Mouse (Mus musculus) small intestine, adult 2 months (tissue): ENCODE measurements around the gene Fam207a. TPM values are rescaled to one million over a fixed set of nuclear protein-coding genes. Genes with fewer than 3 reads are reported as not detected.

Experiments
- H3K27ac ChIP-seq: fragments of 200-500 bp; 2 replicates; pipeline ENCODE4 v1.5.1; 2012; ENCODE audit warnings: low read depth, low read length, control low read depth, inconsistent platforms; ENCODE audit not compliant: insufficient read depth
- H3K27me3 ChIP-seq: fragments of 200-500 bp; 2 replicates; pipeline ENCODE4 v1.6.1; 2012; ENCODE audit warnings: mild to moderate bottlenecking, moderate library complexity, low read length, inconsistent platforms; ENCODE audit not compliant: control insufficient read depth, insufficient read depth
- H3K36me3 ChIP-seq: fragments of 200-500 bp; 2 replicates; pipeline ENCODE4 v1.6.1; 2012; ENCODE audit warnings: mild to moderate bottlenecking, low read length, control low read depth, inconsistent platforms; ENCODE audit not compliant: control insufficient read depth, insufficient read depth
- H3K4me1 ChIP-seq: fragments of 200-500 bp; 2 replicates; pipeline ENCODE4 v1.6.1; 2012; ENCODE audit warnings: low read length, inconsistent platforms, mixed read lengths; ENCODE audit not compliant: control insufficient read depth, insufficient read depth, insufficient read length
- H3K4me3 ChIP-seq: fragments of 200-500 bp; 2 replicates; pipeline ENCODE4 v1.5.1; 2012; ENCODE audit warnings: low read depth, mild to moderate bottlenecking, control low read depth, inconsistent platforms, low read length, moderate library complexity
- CTCF ChIP-seq: fragments of 200-500 bp; IDR thresholded peaks from 2 replicates; pipeline ENCODE4 v1.5.1; 2012; ENCODE audit warnings: low read depth, mild to moderate bottlenecking, control low read depth, inconsistent platforms, low read length, moderate library complexity, mixed read lengths; ENCODE audit not compliant: insufficient replicate concordance, insufficient read length; ENCODE audit errors: extremely low read depth
- POLR2A ChIP-seq: fragments of 200-500 bp; IDR thresholded peaks from 2 replicates; pipeline ENCODE4 v1.6.1; 2012; ENCODE audit warnings: low read depth, mild to moderate bottlenecking, control low read depth, inconsistent platforms, low read length, moderate library complexity
- WGBS: fragments of 180-500 bp; shearing (Covaris S2); methylation state at CpG from one replicate; pipeline ENCODE4 v1.1.7; 2018; 5-methylcytosine and 5-hydroxymethylcytosine counted together
- polyA plus RNA-seq: library from polyadenylated mRNA; depleted of rRNA; stranded (reverse); fragments of >200 nt; gene quantifications from 2 replicates; pipeline ENCODE4 v1.2.3, GENCODE M21; 2012

The Fam207a gene
- polyA plus RNA-seq, 1 experiment, result 36.4 TPM

DNA sequence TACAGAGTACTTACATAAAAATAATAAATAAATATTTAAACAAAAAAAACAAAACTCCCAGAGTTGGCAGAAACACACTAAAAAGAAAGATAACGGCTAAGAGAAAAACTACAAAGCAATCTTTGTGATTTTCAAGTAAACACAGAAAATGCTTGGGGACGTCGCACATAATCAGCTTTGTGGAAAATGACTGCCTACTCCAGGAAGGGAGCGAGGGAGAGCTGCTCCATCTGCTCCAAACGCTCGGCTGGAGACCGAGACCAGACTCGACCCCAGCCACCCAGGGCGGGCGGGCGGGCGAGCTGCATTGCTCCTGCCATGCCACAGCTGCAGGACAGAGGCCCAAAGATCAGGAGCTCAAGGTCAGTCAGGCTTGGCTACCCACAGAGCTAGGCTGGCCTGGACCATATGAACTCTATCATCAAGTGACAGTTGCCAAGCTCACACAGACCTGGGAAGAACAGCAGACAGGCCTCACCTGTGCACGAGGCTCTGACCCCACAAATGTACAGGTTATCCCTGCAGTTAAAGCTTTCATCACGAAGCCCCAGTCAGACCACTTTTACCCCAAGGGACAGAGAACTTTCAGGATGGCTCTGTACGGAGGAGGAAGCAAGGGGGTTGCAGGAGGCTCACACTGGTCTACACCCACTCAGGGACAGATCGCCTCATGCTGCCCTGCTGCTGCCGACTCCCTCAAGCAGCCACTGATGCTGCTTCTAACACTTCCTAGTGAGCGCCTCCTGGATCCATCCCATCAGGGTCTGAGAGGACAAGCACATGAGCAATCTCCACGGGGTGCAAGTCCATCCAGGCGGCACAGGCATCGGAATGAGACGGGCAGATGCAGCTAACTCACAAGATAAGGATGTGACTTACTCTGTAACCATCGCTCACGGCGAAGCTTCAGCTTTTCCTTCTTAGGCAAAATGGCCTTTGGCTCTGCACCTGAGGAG lies 12.3 kb downstream of the Fam207a start:
- H3K4me1 ChIP-seq, result peaks cover 6% of the 10 kb centered on the region
- no peak for TF ChIP-seq POLR2A
- no peak for TF ChIP-seq CTCF
- H3K36me3 ChIP-seq, result peaks cover 45% of the 10 kb centered on the region
- 89% methylated on average over 25 of the region's 25 CpGs for WGBS
- no peak overlapping the region for H3K4me3 ChIP-seq
- no peak overlapping the region for H3K27ac ChIP-seq
- H3K27me3 ChIP-seq, result no peaks in the 10 kb centered on the region

- TF ChIP-seq CTCF (no peak), POLR2A (no peak)
- Histone ChIP-seq H3K27ac (no peak overlapping the region), H3K4me1 (peaks cover 6% of the 10 kb centered on the region), H3K4me3 (no peak overlapping the region), H3K27me3 (no peaks in the 10 kb centered on the region), H3K36me3 (peaks cover 40% of the 10 kb centered on the region)
- 42% methylated on average over 14 of the region's 14 CpGs for WGBS
Measured at GRCm38 (mm10) chr10:77500636-77501035, 14.9 kb downstream of the Fam207a start.

GRCm38 (mm10) chr10:77498254-77498653 lies 17.3 kb downstream of the Fam207a start:
- H3K4me1 ChIP-seq, result peaks cover 6% of the 10 kb centered on the region
- H3K27ac ChIP-seq, result no peak overlapping the region
- TF ChIP-seq POLR2A, result no peak
- TF ChIP-seq CTCF, result no peak
- H3K4me3 ChIP-seq, result no peak overlapping the region
- H3K27me3 ChIP-seq, result no peaks in the 10 kb centered on the region
- WGBS, result 93% methylated on average over 6 of the region's 6 CpGs
- H3K36me3 ChIP-seq, result peaks cover 35% of the 10 kb centered on the region

DNA sequence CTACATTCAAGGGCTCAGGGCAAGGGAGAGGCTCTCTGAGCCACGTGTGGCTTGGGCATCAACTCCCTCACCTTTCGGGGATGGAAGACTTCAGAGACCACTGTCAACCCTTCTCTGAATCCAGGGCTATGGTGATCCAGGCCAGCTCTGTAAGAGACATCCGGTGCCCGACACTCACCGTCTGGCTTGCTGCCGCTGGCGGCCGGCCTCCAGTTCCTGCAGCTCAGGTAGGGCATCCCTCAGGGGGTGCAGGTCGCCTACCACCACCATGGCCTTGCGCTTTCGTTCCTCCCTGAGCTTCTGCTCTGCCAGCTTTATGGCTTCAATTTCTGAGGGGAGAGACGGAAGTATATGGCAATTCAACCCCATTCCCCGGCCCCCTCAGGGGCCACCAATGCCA lies 18.4 kb downstream of the Fam207a start:
- WGBS, result 91% methylated on average over 13 of the region's 13 CpGs
- TF ChIP-seq CTCF, result no peak
- TF ChIP-seq POLR2A, result no peak
- peaks cover 6% of the 10 kb centered on the region for H3K4me1 ChIP-seq
- H3K27me3 ChIP-seq, result no peaks in the 10 kb centered on the region
- peaks cover 29% of the 10 kb centered on the region for H3K36me3 ChIP-seq
- no peak overlapping the region for H3K4me3 ChIP-seq
- H3K27ac ChIP-seq, result no peak overlapping the region

DNA sequence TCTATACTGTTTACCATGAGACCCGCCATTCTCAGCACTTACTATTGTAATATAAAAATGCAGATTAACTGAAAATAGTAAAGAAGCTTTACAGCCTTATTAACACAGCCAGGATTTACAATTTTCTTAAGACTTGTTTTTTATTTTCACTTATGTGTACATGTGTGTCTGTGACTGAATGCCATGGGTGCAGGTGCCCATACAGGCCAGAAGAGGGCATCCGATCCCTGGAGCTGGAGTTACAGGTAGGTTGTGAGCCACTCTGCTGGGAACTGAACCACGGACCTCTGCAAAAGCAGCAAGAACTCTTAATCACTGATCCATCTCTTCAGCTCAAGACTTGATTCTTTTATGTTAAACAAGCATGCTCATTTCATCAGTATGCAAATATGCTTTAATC lies 22.7 kb downstream of the Fam207a start:
- Histone ChIP-seq H3K27ac (no peak overlapping the region), H3K4me1 (no peaks in the 10 kb centered on the region), H3K4me3 (no peak overlapping the region), H3K27me3 (no peaks in the 10 kb centered on the region), H3K36me3 (peaks cover 53% of the 10 kb centered on the region)
- 97% methylated on average over 3 of the region's 3 CpGs for WGBS
- TF ChIP-seq POLR2A (no peak), CTCF (no peak)

- H3K4me3 ChIP-seq, result no peak overlapping the region
- no peaks in the 10 kb centered on the region for H3K4me1 ChIP-seq
- no peaks in the 10 kb centered on the region for H3K27me3 ChIP-seq
- no peak overlapping the region for H3K27ac ChIP-seq
- TF ChIP-seq CTCF, result no peak
- TF ChIP-seq POLR2A, result no peak
- peaks cover 55% of the 10 kb centered on the region for H3K36me3 ChIP-seq
- 88% methylated on average over 6 of the region's 6 CpGs for WGBS
Measured at GRCm38 (mm10) chr10:77491585-77491984, 24.0 kb downstream of the Fam207a start.

DNA sequence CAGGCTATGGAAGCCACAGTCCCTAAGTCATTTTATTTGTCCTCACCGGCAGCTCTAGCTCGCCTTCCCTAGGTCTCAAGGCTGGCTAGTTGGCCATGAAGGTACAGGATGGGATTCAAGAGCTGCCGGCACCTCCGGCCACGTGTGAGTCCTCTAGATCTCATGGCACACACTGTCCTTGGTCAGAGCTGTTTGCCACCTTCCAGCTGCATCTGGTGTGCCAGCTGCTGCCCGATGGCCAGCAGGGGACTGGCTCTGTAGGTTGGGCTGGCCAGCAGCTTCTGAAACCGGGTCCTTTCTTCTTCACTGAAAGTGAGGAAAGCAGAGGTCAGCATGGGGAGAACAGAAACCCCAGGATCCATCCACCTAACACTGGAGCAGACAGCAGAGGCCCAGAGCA lies 27.4 kb downstream of the Fam207a start:
- Histone ChIP-seq H3K36me3 (peaks cover 47% of the 10 kb centered on the region), H3K27me3 (no peaks in the 10 kb centered on the region), H3K4me3 (no peak overlapping the region), H3K4me1 (no peaks in the 10 kb centered on the region), H3K27ac (no peak overlapping the region)
- 97% methylated on average over 7 of the region's 7 CpGs for WGBS
- TF ChIP-seq POLR2A (no peak), CTCF (no peak)

DNA sequence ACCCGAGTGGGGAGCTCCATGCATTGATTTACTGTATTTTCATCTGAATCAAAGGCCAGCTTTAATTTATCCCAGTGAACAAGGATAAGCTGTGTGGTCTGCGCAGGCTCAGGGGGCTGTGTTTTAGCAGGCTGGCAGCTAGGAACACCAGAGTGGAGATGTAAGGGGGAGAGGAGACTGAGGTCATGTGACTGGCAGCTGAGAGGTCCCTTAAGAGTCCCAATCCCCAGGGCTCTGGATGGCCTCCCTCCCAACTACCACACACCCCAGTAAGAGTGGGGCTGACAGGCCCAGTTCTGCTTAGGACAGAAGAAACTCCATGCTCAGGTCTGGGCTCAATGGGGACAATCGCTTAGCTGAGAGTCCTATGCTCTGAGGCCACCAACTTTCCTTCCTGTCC lies 29.8 kb downstream of the Fam207a start:
- Histone ChIP-seq H3K36me3 (peaks cover 39% of the 10 kb centered on the region), H3K4me1 (no peaks in the 10 kb centered on the region), H3K27ac (no peak overlapping the region), H3K4me3 (no peak overlapping the region), H3K27me3 (no peaks in the 10 kb centered on the region)
- TF ChIP-seq CTCF (no peak), POLR2A (no peak)
- WGBS, result 90% methylated on average over 3 of the region's 3 CpGs
